1 mouse cellular context compared by ENCODE assay signal in genomic region chr3:145118254-145119001, GRCm38 (mm10).
TF ChIP-seq lines count a peak whose summit lies in the region.

Odf2l (plus strand) TSS chr3:145118588.

TF ChIP-seq in CH12.LX, 34 proteins besides CTCF, POLR2A, EP300 and RAD21 (continued from another document):
- TF ChIP-seq KAT2A (IDR thresholded peaks at IDR 0.05; ENCODE audit: insufficient replicate concordance, low read length), result peak; percentile 82
- peak; percentile 70 for TF ChIP-seq USF1 (IDR thresholded peaks at IDR 0.05; ENCODE audit: low read depth, low read length)
- peak; percentile 86 for TF ChIP-seq BHLHE40 (IDR thresholded peaks at IDR 0.05; ENCODE audit: low read depth, low read length)
- peak; percentile 92 for TF ChIP-seq SIN3A (IDR thresholded peaks at IDR 0.05; ENCODE audit: low read length)
- TF ChIP-seq NELFE (IDR thresholded peaks at IDR 0.05; ENCODE audit: low read depth, low read length), result peak; percentile 97
- no peak; the same call in 1 of the 2 replicates for TF ChIP-seq E2F4 (IDR thresholded peaks at IDR 0.05; ENCODE audit: insufficient replicate concordance, low read depth, low read length)
- TF ChIP-seq TCF12 (IDR thresholded peaks at IDR 0.05; ENCODE audit: low read depth, low read length), result peak; percentile 82
- TF ChIP-seq UBTF (IDR thresholded peaks at IDR 0.05; ENCODE audit: low read depth, low read length), result no peak; the same call in 1 of the 2 replicates
- TF ChIP-seq MAX (IDR thresholded peaks at IDR 0.05; ENCODE audit: low read length), result 0 out of 2 replicates have a peak, but pooled peaks have one; percentile 19
- TF ChIP-seq MAZ (IDR thresholded peaks at IDR 0.05; ENCODE audit: low read depth, low read length), result peak; percentile 82; the same call in 1 of the 2 replicates
- peak; percentile 84 for TF ChIP-seq IRF4 (IDR thresholded peaks at IDR 0.05; ENCODE audit: low read depth, low read length)
- TF ChIP-seq ZC3H11A (IDR thresholded peaks at IDR 0.05; ENCODE audit: low read depth, low read length), result no peak
- TF ChIP-seq ELF1 (IDR thresholded peaks at IDR 0.05; ENCODE audit: low read depth, low read length), result peak; percentile 92
- no peak; the same call in none of the 2 replicates for TF ChIP-seq NRF1 (IDR thresholded peaks at IDR 0.05; ENCODE audit: low read depth, low read length)
- peak; percentile 75; the same call in 1 of the 2 replicates for TF ChIP-seq POLR2AphosphoS2 (IDR thresholded peaks at IDR 0.05; ENCODE audit: low read depth, low read length)
- TF ChIP-seq MXI1 (IDR thresholded peaks at IDR 0.05; ENCODE audit: low read depth, low read length), result peak; percentile 81
- TF ChIP-seq ZMIZ1 (IDR thresholded peaks at IDR 0.05; ENCODE audit: low read depth, low read length), result peak; percentile 81
- peak; percentile 97 for TF ChIP-seq TBP (conservative IDR thresholded peaks at IDR 0.05; ENCODE audit: low read depth, low read length)
